In the genomic region with DNA sequence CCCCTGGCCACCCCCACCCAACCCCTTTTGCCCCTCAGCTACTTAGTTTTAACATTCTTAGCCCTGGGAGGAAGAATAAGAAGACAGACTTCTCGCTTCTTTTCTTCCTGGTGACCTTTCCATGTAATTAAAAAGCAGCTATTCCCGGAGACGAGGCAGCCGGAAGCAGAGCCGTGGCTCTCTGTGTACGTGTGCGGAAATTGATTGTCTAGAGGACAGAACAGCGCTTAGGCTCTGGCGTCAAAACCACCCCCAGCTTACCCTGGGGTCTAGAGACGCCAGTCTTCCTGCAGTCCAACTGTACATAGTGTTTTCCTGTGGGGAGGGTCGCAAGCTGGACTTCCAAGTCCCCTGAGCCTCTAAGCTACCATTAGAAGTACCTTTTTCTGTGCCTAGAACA, we compare ENCODE assay signal across 11 mouse cellular contexts. TPM values are rescaled to one million over a fixed set of nuclear protein-coding genes. Genes with fewer than 3 reads are reported as not detected.
DNase-seq lines count a peak whose midpoint lies in the region; ATAC-seq lines count a peak whose summit lies in the region.
"Had no signal": no experiment of that assay in that cellular context is flagged by ENCODE, and none has a peak within 500 bp of the region (broad histone marks: within the 10 kb centered on the region; RNA-seq: fewer than 3 reads in every experiment).

No protein-coding gene starts in this region.

- ATAC-seq in kidney, embryonic 15.5 days (replicated peaks; ENCODE audit: low FRiP score) = no peak
- no peak for ATAC-seq in embryonic facial prominence, embryonic 11.5 days (replicated peaks; ENCODE audit: insufficient number of reproducible peaks, low FRiP score, low TSS enrichment, low read depth)
- ATAC-seq in forebrain, embryonic 14.5 days = no peak
- no peak for ATAC-seq in limb, embryonic 12.5 days (ENCODE audit: insufficient number of reproducible peaks, insufficient read depth, low FRiP score, low TSS enrichment, low read depth)

- no peaks in the 10 kb centered on the region for H3K9me3 ChIP-seq in kidney, embryonic 15.5 days (replicated peaks)
- H3K9me3 ChIP-seq in embryonic facial prominence, embryonic 11.5 days (replicated peaks; ENCODE audit: control insufficient read depth, low read length) = no peaks in the 10 kb centered on the region
- H3K9me3 ChIP-seq in forebrain, embryonic 14.5 days (replicated peaks; ENCODE audit: control insufficient read depth, low read length) = no peaks in the 10 kb centered on the region
- H3K9me3 ChIP-seq in limb, embryonic 12.5 days = no peaks in the 10 kb centered on the region

- H3K9ac ChIP-seq in kidney, embryonic 15.5 days = no peak overlapping the region
- H3K9ac ChIP-seq in embryonic facial prominence, embryonic 11.5 days (replicated peaks; ENCODE audit: low read length) = 0 out of 2 replicates have a peak overlapping the region, but pooled peaks have one; percentile 8
- H3K9ac ChIP-seq in forebrain, embryonic 14.5 days (ENCODE audit: low read length) = no peak overlapping the region
- H3K9ac ChIP-seq in limb, embryonic 12.5 days (replicated peaks) = no peak overlapping the region

- no peak for DNase-seq in kidney, adult 8-10 months
- no peak for DNase-seq in embryonic facial prominence, embryonic 11.5 days (ENCODE audit: low spot score)
- no peak for DNase-seq in forebrain, embryonic 14.5 days (ENCODE audit: low spot score)
- DNase-seq in embryo, embryonic 11 days = no peak
- DNase-seq in layer of hippocampus, adult 9-11 months = no peak
- no peak for DNase-seq in embryo, embryonic 10 days (ENCODE audit: low spot score)
- DNase-seq: gastrocnemius, postnatal 36 days; kidney, adult 2 months; thymus, postnatal 4 days had no signal

- WGBS in kidney, embryonic 15.5 days = 33% methylated on average over 11 of the region's 11 CpGs
- 35% methylated on average over 11 of the region's 11 CpGs for WGBS in embryonic facial prominence, embryonic 11.5 days
- 41% methylated on average over 11 of the region's 11 CpGs for WGBS in forebrain, embryonic 14.5 days
- 15% methylated on average over 11 of the region's 11 CpGs for WGBS in limb, embryonic 12.5 days

- no peaks in the 10 kb centered on the region for H3K36me3 ChIP-seq in kidney, embryonic 15.5 days
- no peaks in the 10 kb centered on the region for H3K36me3 ChIP-seq in embryonic facial prominence, embryonic 11.5 days (replicated peaks; ENCODE audit: control insufficient read depth, insufficient read depth, low read depth, low read length)
- no peaks in the 10 kb centered on the region for H3K36me3 ChIP-seq in forebrain, embryonic 14.5 days (ENCODE audit: control insufficient read depth, insufficient read depth, low read length)
- H3K36me3 ChIP-seq in limb, embryonic 12.5 days = no peaks in the 10 kb centered on the region

- peaks cover 64% of the 10 kb centered on the region for H3K4me1 ChIP-seq in kidney, embryonic 15.5 days
- H3K4me1 ChIP-seq in embryonic facial prominence, embryonic 11.5 days (ENCODE audit: control insufficient read depth, insufficient read depth, low read length) = peaks cover 8% of the 10 kb centered on the region
- H3K4me1 ChIP-seq in forebrain, embryonic 14.5 days (ENCODE audit: control insufficient read depth, insufficient read depth, low read length) = peaks cover 25% of the 10 kb centered on the region
- peaks cover 78% of the 10 kb centered on the region for H3K4me1 ChIP-seq in limb, embryonic 12.5 days (replicated peaks)

- no peaks in the 10 kb centered on the region for H3K27me3 ChIP-seq in kidney, embryonic 15.5 days
- no peaks in the 10 kb centered on the region for H3K27me3 ChIP-seq in embryonic facial prominence, embryonic 11.5 days (ENCODE audit: control insufficient read depth, insufficient read depth, low read length)
- H3K27me3 ChIP-seq in forebrain, embryonic 14.5 days (replicated peaks; ENCODE audit: control insufficient read depth, insufficient read depth, low read length) = no peaks in the 10 kb centered on the region
- no peaks in the 10 kb centered on the region for H3K27me3 ChIP-seq in limb, embryonic 12.5 days

- no peak overlapping the region for H3K4me2 ChIP-seq in kidney, embryonic 15.5 days
- no peak overlapping the region for H3K4me2 ChIP-seq in embryonic facial prominence, embryonic 11.5 days (ENCODE audit: low read depth, low read length)
- H3K4me2 ChIP-seq in forebrain, embryonic 14.5 days (ENCODE audit: low read length) = no peak overlapping the region
- no peak overlapping the region for H3K4me2 ChIP-seq in limb, embryonic 12.5 days

- no peak overlapping the region for H3K4me3 ChIP-seq in kidney, embryonic 15.5 days (replicated peaks)
- H3K4me3 ChIP-seq in embryonic facial prominence, embryonic 11.5 days (ENCODE audit: low read depth, low read length) = no peak overlapping the region
- H3K4me3 ChIP-seq in forebrain, embryonic 14.5 days (ENCODE audit: low read depth, low read length) = no peak overlapping the region
- no peak overlapping the region for H3K4me3 ChIP-seq in limb, embryonic 12.5 days (replicated peaks)

- H3K27ac ChIP-seq in kidney, embryonic 15.5 days = peak overlapping the region; percentile 81
- 0 out of 2 replicates have a peak overlapping the region, but pooled peaks have one; percentile 16 for H3K27ac ChIP-seq in embryonic facial prominence, embryonic 11.5 days (replicated peaks; ENCODE audit: low read depth, low read length)
- 0 out of 2 replicates have a peak overlapping the region, but pooled peaks have one; percentile 40 for H3K27ac ChIP-seq in forebrain, embryonic 14.5 days (ENCODE audit: low read depth, low read length)
- H3K27ac ChIP-seq in limb, embryonic 12.5 days = peak overlapping the region; percentile 90

RNA-seq across cellular contexts. Expression of gene Dlk1, which starts 41.9 kb away (rescaled TPM):
- polyA plus RNA-seq in kidney, embryonic 15.5 days (2015; fragmentation: Nextera tagmentation; extraction: Ambion mirVana) = 116 and 182 TPM in 2 replicates
- polyA plus RNA-seq in embryonic facial prominence, embryonic 11.5 days (2014; fragmentation: Nextera tagmentation; extraction: Ambion mirVana) = 209 and 225 TPM in 2 replicates
- 57.9 and 61.8 TPM in 2 replicates for polyA plus RNA-seq in forebrain, embryonic 14.5 days (2014; fragmentation: Nextera tagmentation; extraction: Ambion mirVana)
- polyA plus RNA-seq in limb, embryonic 12.5 days (2016; fragmentation: Nextera tagmentation; extraction: Ambion mirVana) = 120 and 148 TPM in 2 replicates

Comparison
In these comparisons a context has a peak if more than half of its experiments do, and no peak if none do; other contexts are left out.
1. H3K27ac ChIP-seq: peak in every context shown above with its lines; median percentile 90 in limb, embryonic 12.5 days; 81 in kidney, embryonic 15.5 days; 40 in forebrain, embryonic 14.5 days; 16 in embryonic facial prominence, embryonic 11.5 days.